Mouse (Mus musculus) lung, postnatal 4 days (tissue): ENCODE results near the gene Zranb3.
"Not testable (repeated sequence)": the region's sequence is repeated elsewhere in the genome, so short reads cannot be mapped to it uniquely, and the experiment has no call there.

Source experiments
- DNase-seq, 2 experiments: peaks; one replicate each; pipeline ENCODE4 v3.0.0; 2021

Zranb3 gene

DNA sequence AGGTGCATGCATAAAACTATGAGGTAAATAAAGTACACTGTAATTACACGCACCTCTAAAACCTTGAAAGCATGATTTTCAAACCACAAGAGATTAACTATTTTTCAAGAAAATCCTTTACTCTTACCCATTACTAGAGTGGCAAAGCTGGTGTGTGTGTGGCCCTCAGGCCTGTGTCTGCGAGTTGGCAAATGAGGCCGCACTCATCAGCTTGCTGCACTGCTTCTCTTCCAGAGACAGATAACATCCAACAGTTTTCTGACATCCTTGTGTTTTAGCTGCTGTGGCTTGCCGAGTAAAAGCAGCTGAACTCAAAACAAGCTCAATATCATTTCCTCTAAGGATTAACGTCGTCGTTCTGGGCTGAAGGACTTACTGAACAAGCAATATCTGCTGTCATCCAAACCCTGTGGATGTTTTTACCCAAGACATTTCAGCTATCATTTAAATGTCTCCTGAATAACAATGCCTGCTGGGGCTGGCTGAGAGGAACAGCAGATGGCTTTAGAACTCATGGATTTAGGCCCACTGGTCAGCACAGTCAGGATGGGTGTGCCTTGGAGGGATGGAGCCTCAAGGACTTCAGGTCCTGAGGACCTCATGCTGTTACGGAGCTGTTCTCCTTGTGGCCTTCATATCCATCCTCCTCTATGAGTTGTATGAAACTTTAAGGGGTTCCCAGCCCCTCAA lies 42.0 kb downstream of the Zranb3 start:
- no peak for DNase-seq

DNA sequence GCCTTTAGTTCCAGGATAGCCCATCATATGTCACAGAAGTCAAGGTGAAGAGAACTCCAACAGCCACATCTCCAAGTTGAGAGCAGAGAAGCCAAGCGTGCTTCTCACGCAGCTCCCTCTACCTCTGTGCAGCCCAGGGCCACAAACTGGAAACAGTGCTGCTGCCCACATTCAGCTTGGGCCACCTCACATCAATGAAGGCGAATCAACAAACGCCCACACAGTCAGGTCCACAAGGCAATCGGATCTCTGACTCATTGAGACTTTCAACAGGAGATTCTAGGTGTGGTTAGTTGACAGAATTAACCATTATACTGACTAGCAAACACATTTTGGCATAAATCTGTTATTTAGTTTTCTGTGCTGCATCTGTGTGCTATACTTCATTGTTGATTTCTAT lies 44.2 kb downstream of the Zranb3 start:
- DNase-seq: no peak

- no peak for DNase-seq
Measured at GRCm38 (mm10) chr1:128057269-128057668, 45.6 kb downstream of the Zranb3 start.

- no peak for DNase-seq
Measured at GRCm38 (mm10) chr1:128046920-128047319, 55.9 kb downstream of the Zranb3 start.

DNA sequence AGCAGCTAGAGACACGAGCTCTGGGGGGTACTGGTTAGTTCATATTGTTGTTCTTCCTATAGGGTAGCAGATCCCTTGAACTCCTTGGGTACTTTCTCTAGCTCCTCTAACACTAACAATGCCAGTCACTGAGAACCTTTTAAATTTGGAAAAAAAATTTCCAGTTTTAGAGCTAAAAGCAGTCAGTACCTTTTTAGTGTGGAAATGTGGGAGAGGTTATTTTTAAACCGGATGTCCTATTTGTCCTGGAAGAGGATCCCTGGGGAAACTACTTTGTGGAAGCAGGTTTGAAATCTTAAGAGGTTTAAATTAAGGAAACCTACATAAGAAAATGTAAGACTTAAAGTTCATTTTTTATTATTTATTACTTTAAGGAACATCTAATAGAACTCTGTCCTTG lies 56.4 kb downstream of the Zranb3 start:
- DNase-seq: no peak

GRCm38 (mm10) chr1:128044181-128044580 lies 58.7 kb downstream of the Zranb3 start:
- DNase-seq: no peak

- DNase-seq: no peak
Measured at GRCm38 (mm10) chr1:128036296-128036695, 66.6 kb downstream of the Zranb3 start.

DNA sequence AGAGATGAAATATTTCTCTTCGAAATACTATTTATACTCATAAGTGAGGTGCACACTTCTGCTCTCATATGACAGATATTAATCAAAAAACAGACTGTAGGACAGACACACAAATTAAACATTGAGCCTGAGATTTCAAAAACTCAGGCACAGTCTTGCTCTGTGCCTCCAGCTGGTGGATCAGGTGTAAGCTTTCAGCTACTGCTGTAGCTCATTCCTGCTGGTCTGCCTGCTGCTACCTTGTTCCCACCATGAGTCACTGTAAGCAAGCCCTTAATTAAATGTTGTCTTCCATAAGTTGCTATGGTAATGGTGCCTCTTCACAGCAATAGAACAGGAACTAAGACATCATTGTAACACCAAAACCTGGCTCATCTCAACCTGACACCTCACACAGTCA lies 70.7 kb downstream of the Zranb3 start:
- DNase-seq: no peak

DNA sequence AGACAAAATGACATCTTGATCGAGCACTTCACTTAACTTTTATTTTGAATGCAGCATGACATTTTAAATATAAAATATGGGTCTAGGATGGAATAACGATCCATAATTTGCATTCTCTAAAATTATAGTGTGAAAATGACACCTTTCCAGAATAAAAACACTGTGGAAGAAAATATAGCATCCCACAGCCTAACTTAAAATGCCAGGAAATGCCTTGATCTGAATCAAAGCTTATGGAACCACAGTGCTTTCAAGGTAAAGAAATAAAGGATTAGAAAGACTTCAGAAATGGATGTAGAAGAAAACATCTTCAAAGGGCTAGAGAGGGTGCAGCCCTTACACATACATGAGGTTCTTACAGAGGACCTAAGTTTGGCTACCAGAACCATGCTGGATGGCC lies 71.3 kb downstream of the Zranb3 start:
- no peak for DNase-seq

DNA sequence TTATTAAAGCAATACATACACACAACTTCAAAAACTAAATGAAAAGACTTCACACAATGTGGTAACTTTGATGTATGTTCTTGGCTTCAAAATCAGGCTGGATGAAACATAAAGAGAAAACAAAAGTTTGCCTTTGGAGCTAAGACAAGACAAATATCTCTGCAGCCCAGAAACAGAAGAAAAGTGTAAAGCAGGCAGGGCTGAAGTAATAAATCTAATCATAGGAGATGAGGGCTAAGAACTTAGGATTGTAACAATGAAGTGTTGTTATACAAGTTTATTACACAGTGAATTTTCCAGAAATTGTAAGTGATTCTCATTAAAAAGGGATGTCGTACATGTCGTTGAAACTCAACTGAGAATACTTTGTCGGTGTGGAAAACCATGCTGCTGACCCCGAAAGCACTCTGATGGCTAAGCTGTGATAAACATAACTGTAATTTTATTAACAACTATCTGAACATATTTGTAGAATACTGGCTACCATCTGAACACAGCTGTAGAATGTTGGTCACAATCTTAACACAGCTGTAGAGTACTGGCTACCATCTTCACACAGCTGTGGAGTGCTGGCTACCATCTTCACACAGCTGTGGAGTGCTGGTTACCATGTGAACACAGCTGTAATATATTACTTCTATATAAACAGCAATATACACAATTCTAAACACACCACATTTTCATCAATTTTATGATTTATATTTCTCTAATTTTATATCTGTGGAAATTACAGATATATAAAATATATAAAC lies 78.3 kb downstream of the Zranb3 start:
- peak in 1 of 2 experiments; percentile 49 for DNase-seq

GRCm38 (mm10) chr1:128020001-128020770 lies 82.7 kb downstream of the Zranb3 start:
- no peak for DNase-seq

GRCm38 (mm10) chr1:128016035-128016492 lies 86.8 kb downstream of the Zranb3 start:
- no peak for DNase-seq

DNA sequence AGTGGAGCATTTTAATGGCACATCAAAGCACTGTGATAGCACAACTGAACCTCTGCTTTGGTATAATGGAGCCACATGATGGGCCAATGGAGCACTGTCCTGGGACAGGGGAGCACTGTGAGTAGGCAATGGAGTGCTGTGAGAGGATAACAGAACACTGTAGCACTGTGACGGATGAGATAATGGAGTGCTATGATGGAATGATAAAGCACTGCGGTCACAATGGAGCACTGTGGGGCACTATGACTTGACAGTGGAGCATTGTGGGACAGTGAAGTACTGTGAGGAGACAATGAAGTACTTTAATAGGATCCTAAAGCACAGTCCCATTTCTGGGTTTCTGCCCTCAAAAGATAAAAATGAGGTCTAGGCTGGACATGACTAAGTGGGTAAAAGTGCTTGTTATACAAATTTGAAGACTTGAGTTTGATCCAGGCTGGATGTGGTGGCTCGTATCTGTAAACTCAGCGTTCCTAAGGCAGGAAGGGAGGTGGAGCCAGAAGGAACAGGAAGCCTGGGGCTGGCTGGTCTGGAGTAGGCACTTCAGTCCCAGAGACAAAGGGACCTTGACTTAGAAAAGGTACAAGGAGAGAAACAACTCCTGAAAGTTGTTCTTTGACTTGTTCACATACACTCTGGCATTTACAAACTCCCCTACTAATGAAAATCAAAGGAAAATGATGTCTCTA lies 89.0 kb downstream of the Zranb3 start:
- peak in 1 of 2 experiments; percentile 16 for DNase-seq

- DNase-seq: no peak
Measured at GRCm38 (mm10) chr1:128009751-128010150, 93.1 kb downstream of the Zranb3 start.

- not testable (repeated sequence) for DNase-seq
Measured at GRCm38 (mm10) chr1:128006042-128006600, 96.7 kb downstream of the Zranb3 start.

- DNase-seq: no peak
Measured at GRCm38 (mm10) chr1:128004371-128004720, 98.5 kb downstream of the Zranb3 start.

DNA sequence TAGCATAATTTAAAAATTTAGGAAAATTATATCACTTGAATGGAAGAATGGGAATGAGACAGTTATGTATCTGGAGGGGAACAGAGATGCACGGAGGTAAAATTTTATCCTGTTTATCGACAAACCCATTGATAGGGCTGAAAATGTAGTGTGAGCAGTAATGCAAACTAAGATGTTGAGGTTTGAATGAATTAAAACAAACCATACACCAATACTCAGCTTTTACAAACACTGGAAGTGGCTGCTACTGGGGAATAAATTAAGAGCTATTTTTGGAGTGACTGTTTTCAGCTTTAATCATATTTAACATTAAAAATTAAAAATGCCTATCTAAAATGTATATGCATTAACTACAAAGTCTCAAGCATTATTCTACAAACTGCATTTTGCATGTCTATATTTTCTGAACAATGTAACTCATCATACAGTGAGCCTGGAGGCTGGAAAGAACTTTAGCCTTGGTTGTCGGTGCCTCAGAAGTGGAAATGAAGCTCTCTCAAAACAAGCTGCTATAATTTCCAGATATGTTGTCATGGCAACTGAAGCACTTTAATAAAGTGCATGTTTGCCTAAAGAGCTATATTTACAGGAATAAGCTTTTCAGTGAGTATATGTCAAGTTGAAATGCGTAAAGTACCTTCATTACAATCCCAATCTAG lies 99.0 kb downstream of the Zranb3 start:
- DNase-seq: no peak

- DNase-seq: no peak
Measured at GRCm38 (mm10) chr1:128002159-128002558, 100.7 kb downstream of the Zranb3 start.

DNA sequence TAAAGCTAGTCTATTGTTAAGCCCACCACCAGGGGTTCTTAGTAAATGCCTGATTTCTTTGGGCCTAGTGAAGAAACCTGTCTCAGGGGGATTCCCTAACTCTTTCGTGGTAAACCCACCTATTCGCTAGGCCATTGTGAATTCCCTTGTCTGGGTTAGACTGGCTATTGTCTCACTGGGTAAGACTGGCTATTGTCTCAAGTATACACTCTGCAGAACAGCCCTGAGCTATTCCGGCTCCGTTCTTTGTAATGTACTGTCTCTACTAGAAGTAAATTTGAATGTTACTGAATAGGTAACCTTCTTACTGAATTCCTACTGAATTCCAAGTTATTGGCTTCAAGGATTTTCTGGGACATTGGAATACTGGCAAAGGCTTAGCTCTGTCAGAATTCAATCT lies 101.9 kb downstream of the Zranb3 start:
- DNase-seq: not testable (repeated sequence)

GRCm38 (mm10) chr1:127993892-127994291 lies 109.0 kb downstream of the Zranb3 start:
- no peak for DNase-seq

GRCm38 (mm10) chr1:127989876-127990731 lies 112.7 kb downstream of the Zranb3 start:
- DNase-seq: peak; percentile 32 to 50
